Mouse (Mus musculus) intestine, postnatal 0 days (tissue): ENCODE measurements around the gene Tor1b. TPM values are rescaled to one million over a fixed set of nuclear protein-coding genes. Genes with fewer than 3 reads are reported as not detected.

Experiments
- ATAC-seq: fragments of 200-750 bp; cut with Nextera tagmentation; 2 replicates; pipeline ENCODE4 v1.8.0; 2017; ENCODE audit warnings: mild to moderate bottlenecking, moderate TSS enrichment, moderate library complexity
- H3K27ac ChIP-seq: fragments of 300-500 bp; sonication (generic); 2 replicates; pipeline ENCODE4 v1.5.1; 2014; ENCODE audit warnings: mild to moderate bottlenecking, low read depth, low read length, moderate library complexity
- H3K27me3 ChIP-seq: fragments of 300-500 bp; sonication (generic); replicated peaks from 2 replicates; pipeline ENCODE4 v1.6.1; 2014; ENCODE audit warnings: low read length, mixed read lengths; ENCODE audit not compliant: control insufficient read depth, insufficient read depth
- H3K36me3 ChIP-seq: fragments of 300-500 bp; sonication (generic); 2 replicates; pipeline ENCODE4 v1.6.1; 2014; ENCODE audit warnings: mild to moderate bottlenecking, moderate library complexity; ENCODE audit not compliant: control insufficient read depth, insufficient read depth
- H3K4me1 ChIP-seq: fragments of 300-500 bp; sonication (generic); replicated peaks from 2 replicates; pipeline ENCODE4 v1.6.1; 2014; ENCODE audit warnings: antibody characterized with exemption, low read length, mixed read lengths; ENCODE audit not compliant: control insufficient read depth, insufficient read depth
- H3K4me2 ChIP-seq: fragments of 300-500 bp; sonication (generic); replicated peaks from 2 replicates; pipeline ENCODE4 v1.6.1; 2014; ENCODE audit warnings: low read depth, mild to moderate bottlenecking, moderate library complexity
- H3K4me3 ChIP-seq: fragments of 300-500 bp; sonication (generic); 2 replicates; pipeline ENCODE4 v1.5.1; 2014; ENCODE audit warnings: low read depth, low read length
- H3K9ac ChIP-seq: fragments of 300-500 bp; sonication (generic); 2 replicates; pipeline ENCODE4 v1.6.1; 2014; ENCODE audit warnings: mild to moderate bottlenecking, low read depth, low read length
- H3K9me3 ChIP-seq: fragments of 300-500 bp; sonication (generic); 2 replicates; pipeline ENCODE4 v1.6.1; 2016; ENCODE audit warnings: mixed run types; ENCODE audit not compliant: control insufficient read depth
- CTCF ChIP-seq: sonication (generic); IDR thresholded peaks from 2 replicates; pipeline ENCODE4 v1.5.1; 2016; ENCODE audit warnings: low read depth, mild to moderate bottlenecking, control low read depth, antibody characterized with exemption, moderate library complexity
- WGBS: fragments of 180-500 bp; shearing (Covaris S2); extraction: QIAGEN DNeasy Blood & Tissue Kit; methylation state at CpG from one replicate; pipeline ENCODE4 v1.1.7; 2014; 5-methylcytosine and 5-hydroxymethylcytosine counted together
- polyA plus RNA-seq: library from polyadenylated mRNA; unstranded; fragments of >200 nt; fragmentation: Nextera tagmentation; extraction: Ambion mirVana; gene quantifications from 2 replicates; pipeline ENCODE4 v1.2.1, GENCODE M21; 2015

The Tor1b gene
- polyA plus RNA-seq, 1 experiment from 2014 or later: 13.3 TPM

- WGBS: 86% methylated on average over 8 of the region's 8 CpGs
- no peak for TF ChIP-seq CTCF
- Histone ChIP-seq H3K4me1 (peaks cover 6% of the 10 kb centered on the region; the same call in 1 of the 2 replicates), H3K9me3 (no peaks in the 10 kb centered on the region), H3K27ac (no peak overlapping the region), H3K36me3 (peaks cover 47% of the 10 kb centered on the region), H3K4me2 (peak overlapping the region; percentile 84; the same call in 1 of the 2 replicates), H3K9ac (no peak overlapping the region), H3K27me3 (no peaks in the 10 kb centered on the region), H3K4me3 (no peak overlapping the region)
- ATAC-seq: no peak
These were observed 12.9 kb downstream of the Tor1b start for GRCm38 (mm10) chr2:30965627-30966026.

DNA sequence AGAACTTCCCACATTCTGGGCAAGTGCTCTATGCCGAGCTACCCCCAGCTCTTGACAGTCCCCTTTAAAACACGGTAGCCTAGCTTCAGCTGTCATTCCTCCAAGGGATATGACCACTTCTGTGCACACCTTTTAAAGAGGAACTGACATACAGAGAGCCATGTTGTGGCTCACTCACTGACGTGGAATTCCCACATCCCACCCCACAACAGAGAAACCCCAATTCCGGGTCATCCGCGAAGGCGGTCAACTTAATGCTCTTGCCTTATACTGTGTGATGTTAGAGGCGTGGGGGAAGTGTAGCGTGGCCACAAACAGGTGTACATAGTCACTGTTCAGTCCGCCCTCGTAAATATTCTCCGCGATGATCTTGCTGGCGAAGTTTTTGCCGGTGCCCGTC is 14.1 kb downstream of the Tor1b start:
- H3K36me3 ChIP-seq: peaks cover 36% of the 10 kb centered on the region
- peak overlapping the region; percentile 93 for H3K27ac ChIP-seq
- 11% methylated on average over 16 of the region's 16 CpGs for WGBS
- peak overlapping the region; percentile 92 for H3K9ac ChIP-seq
- no peaks in the 10 kb centered on the region for H3K27me3 ChIP-seq
- H3K4me2 ChIP-seq: peak overlapping the region; percentile 84
- H3K4me3 ChIP-seq: peak overlapping the region; percentile 98
- no peaks in the 10 kb centered on the region for H3K9me3 ChIP-seq
- H3K4me1 ChIP-seq: peaks cover 6% of the 10 kb centered on the region; the same call in 1 of the 2 replicates
- TF ChIP-seq CTCF: no peak
- no peak for ATAC-seq

DNA sequence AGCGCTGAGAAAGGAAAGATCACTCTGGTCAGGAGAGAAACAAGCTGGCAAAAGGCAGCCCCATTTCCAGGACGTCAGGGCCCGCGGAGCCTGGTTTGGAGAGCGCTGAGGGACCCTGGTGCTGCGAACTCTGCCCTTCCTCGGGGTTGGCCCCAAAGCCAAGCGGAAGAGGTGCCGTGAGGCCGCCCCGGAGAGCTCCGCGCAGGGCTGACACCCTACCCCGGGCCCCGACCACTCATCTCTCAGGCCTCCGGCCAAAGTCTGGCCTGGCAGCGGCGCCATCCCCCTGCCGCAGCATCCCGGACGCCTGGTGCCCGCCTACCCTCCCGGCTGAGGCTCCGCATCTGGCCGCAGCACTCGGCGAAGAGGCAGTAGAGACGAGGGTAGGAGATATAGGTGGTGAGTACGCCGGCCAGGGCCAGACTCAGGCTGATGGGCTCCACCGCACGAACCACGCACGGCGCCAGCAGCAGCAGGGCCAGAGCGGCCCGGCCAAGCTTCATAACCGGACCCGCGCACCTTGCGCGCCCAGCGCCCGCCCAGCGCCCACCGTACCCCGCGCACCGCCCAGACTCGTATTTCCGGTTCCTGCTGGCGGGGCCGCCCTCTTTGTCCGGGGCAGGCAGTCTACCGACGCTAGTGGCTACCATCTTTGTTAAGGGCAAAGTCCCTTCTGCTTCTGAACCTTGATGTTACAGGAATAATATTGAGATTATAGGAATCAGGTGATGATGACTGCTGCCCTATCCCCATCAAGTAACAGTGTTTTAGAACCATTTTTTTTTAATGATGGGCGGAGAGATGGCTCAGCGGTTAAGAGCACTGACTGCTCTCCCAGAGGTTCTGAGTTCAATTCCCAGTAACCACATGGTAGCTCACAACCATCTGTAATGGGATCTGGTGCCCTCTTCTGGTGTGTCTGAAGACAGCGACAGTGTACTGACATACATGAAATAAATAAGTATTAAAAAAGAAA is 14.9 kb downstream of the Tor1b start, which contains the start of gene Tor1a:
TSS of gene Tor1a (minus strand) at position 582 of the 976 bp plus-strand sequence.
- H3K27ac ChIP-seq: peak within 1 kb of the TSS; percentile 93
- H3K9ac ChIP-seq: peak within 1 kb of the TSS; percentile 92
- peak within 1 kb of the TSS; percentile 98 for H3K4me3 ChIP-seq
- WGBS: 3% methylated on average over 57 of the region's 59 CpGs
- TF ChIP-seq CTCF: peak; percentile 37; the same call in 1 of the 2 replicates
- H3K27me3 ChIP-seq: no peaks in the 10 kb centered on the region
- peaks cover 6% of the 10 kb centered on the region; the same call in 1 of the 2 replicates for H3K4me1 ChIP-seq
- H3K36me3 ChIP-seq: peaks cover 28% of the 10 kb centered on the region
- peak; percentile 87 for ATAC-seq
- H3K9me3 ChIP-seq: no peaks in the 10 kb centered on the region
- peak within 1 kb of the TSS; percentile 84 for H3K4me2 ChIP-seq

- under 1% methylated on average over 66 of the region's 66 CpGs for WGBS
- ATAC-seq: peak; percentile 98
- peaks cover 18% of the 10 kb centered on the region for H3K36me3 ChIP-seq
- TF ChIP-seq CTCF: no peak; the same call in 1 of the 2 replicates
- H3K9ac ChIP-seq: peak within 1 kb of the TSS; percentile 57
- H3K9me3 ChIP-seq: no peaks in the 10 kb centered on the region
- H3K4me1 ChIP-seq: peaks cover 2% of the 10 kb centered on the region; the same call in 1 of the 2 replicates
- H3K4me3 ChIP-seq: peak within 1 kb of the TSS; percentile 86
- H3K27me3 ChIP-seq: no peaks in the 10 kb centered on the region
- H3K27ac ChIP-seq: peak within 1 kb of the TSS; percentile 50; the same call in 1 of the 2 replicates
- H3K4me2 ChIP-seq: peak within 1 kb of the TSS; percentile 88
These were observed 29.2 kb downstream of the Tor1b start, which contains the start of the genes BC005624 and Usp20 for GRCm38 (mm10) chr2:30981790-30982513. BC005624 (minus strand) TSS chr2:30982201. Usp20 (plus strand) TSS chr2:30982279.

DNA sequence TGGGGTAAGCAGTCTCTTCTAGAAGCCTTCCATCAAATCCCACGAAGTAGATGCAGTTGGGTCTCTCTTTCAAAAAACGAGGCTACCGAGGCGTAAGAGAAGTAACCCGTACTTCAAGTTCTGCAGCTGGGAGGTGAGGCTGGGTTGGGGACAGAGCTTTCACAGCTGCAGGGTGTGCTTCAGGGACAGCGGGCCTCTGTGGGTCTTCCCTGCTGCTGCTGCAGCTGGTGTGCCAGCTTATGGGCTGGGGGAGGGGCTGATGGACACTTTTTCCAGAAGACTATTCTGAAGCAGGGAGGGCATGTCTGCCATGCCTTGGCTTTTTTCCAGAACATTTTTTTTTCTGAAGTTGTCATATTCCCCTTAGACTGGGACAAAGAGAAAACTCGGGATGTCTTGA is 30.3 kb downstream of the Tor1b start:
- Histone ChIP-seq H3K27ac (no peak overlapping the region; the same call in 1 of the 2 replicates), H3K9ac (0 out of 2 replicates have a peak overlapping the region, but pooled peaks have one; percentile 53), H3K9me3 (no peaks in the 10 kb centered on the region), H3K4me2 (peak overlapping the region; percentile 88), H3K4me3 (peak overlapping the region; percentile 86), H3K4me1 (peaks cover 2% of the 10 kb centered on the region; the same call in 1 of the 2 replicates), H3K36me3 (peaks cover 12% of the 10 kb centered on the region), H3K27me3 (no peaks in the 10 kb centered on the region)
- no peak for TF ChIP-seq CTCF
- ATAC-seq: no peak
- 41% methylated on average over 7 of the region's 7 CpGs for WGBS
